Mouse (Mus musculus) granulocyte monocyte progenitor cell, adult 5-6 weeks (primary cell): ENCODE data around the gene Tfpi. TPM values are rescaled to one million over a fixed set of nuclear protein-coding genes. Genes with fewer than 3 reads are reported as not detected.
A peak's percentile ranks its signal among the peaks of the same experiment; 100 is the strongest.

Source experiments
- ATAC-seq: replicated peaks from 2 replicates; pipeline ENCODE4 v1.8.0; 2016; ENCODE audit warnings: mild to moderate bottlenecking, moderate TSS enrichment, inconsistent platforms; ENCODE audit not compliant: poor library complexity, severe bottlenecking
- total RNA-seq, 2 experiments: library from RNA; stranded (forward) in 1 of 2; stranded (reverse) in 1 of 2; fragments of 200-712, 200-1000 nt in 1 of 2; fragments of >200 nt in 1 of 2; fragmentation: Nextera tagmentation in 1 of 2; gene quantifications; 2 replicates each; pipeline ENCODE4 v1.2.3; 2014 to 2017

Gene Tfpi
- total RNA-seq, 2 experiments from 2014 or later: 69.7 to 81.7 TPM

DNA sequence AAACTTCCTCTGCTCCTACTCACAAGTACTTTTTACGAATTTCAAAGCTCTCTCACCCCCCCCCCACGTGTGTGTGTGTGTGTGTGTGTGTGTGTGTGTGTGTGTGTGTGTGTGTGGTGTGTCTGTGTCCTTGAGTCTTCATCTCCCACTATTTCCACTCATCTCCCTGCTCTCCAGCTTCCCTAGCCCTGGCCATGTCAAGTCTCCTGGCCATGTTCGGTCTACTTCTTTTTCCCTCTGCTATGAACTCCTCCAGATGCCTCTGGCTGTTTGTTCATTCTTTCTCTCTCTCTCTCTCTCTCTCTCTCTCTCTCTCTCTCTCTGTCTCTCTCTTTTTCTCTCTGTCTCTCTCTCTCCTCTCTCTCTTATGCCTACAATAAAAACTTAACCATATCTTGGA lies 444 bp downstream of the Tfpi start:
- ATAC-seq: no peak

DNA sequence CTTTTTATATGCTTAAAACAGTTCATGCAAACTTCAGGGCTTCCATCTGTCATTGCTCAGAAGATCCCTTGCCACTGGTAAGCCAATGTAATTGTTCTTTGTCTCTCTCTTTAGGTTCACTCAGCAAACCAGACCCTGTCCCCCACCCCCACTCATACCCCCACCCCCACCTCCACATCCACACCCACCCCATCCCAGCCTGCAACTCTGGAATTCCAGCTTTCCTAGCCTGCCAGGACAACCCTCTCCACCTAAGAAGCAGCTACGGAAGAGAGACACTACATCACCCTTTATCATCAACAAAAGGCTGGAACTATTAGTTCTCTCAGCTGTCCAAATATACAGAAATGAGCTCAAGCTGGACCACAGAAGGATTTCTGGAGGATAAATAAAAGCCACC lies 974 bp downstream of the Tfpi start:
- ATAC-seq: no peak

DNA sequence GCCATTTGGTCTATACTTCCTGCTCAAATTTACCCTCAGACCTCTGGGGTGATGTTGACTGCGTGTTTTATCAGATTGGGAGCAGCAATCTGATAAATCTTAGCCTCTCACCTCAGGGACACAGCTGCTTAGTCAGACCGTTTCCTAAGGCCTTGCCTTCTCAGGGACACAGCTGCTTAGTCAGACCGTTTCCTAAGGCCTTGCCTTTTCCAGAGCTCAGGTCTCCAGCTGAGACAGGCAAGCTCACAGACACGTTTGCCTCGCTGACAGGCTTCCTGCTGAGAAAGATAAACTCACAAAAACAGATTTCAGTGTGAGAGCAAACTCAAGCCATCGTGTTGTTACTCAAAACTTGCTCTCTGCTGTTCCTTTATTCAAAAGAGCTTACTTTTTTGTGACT lies 1.9 kb downstream of the Tfpi start:
- ATAC-seq: no peak

DNA sequence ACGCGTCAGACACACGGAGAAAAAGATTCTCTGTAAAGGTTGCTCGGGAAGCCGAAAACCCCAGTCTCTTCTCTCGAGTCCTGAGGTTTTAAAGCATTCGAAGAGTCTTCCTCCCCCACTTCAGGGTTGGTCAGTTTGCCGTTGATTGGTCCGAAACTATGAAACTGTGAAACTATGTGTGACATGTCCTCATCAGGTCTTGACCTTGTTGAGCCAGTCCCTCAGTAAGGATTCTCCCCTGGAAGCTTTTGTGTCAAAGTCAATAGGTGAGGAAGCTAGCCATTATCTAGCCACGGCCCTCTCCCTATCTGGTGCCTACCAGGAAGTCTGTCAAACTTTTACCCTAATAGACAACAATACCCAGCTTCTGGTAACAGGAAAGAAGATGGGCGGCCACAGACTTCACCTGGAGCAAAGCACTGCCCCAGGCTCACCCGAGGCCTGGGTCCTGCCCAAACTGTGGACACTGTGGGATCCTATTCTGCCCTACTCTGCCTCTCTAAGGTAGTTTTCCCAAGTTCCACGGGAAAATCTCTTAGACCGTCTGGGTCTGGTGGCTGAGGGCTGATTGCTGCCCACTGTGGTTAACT lies 2.5 kb downstream of the Tfpi start:
- ATAC-seq: no peak

DNA sequence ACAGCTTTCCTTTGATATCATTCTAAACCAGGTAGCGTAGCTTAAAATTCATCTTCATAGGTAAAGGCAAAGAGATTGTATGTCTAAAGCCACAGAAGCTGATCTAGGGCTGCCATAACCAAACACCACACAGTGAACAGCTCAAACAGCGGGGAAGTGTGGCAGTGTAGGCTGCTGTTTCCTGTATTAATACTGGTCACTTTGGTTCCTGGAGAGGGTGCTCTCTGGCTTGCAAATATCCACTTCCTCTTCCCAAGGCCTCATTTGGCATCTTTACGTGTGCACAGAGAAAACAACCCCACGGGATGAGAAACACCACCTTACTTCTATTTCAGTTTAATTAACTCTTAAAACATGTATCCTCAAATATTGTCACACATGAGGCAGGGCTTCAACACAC lies 9.2 kb downstream of the Tfpi start:
- peak; percentile 92 for ATAC-seq

DNA sequence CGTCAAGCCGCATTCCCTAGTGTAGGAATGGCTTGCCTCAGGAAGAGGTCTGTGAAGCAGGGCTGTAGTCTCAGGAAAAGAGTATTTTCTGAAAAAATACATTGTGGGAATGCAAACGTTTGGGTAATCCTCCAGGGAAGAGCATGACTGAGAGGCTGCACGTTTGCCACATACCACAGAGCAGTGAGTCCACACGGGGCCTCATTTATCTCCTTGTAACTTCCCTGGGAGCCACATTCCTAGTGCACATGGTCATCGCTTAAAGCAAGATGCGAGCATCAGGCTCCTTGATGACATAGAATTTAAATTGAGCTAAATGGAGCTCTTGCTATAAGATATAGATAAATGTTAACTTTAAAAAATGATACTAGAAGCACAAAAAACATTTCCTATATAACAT lies 11.6 kb downstream of the Tfpi start:
- no peak for ATAC-seq

DNA sequence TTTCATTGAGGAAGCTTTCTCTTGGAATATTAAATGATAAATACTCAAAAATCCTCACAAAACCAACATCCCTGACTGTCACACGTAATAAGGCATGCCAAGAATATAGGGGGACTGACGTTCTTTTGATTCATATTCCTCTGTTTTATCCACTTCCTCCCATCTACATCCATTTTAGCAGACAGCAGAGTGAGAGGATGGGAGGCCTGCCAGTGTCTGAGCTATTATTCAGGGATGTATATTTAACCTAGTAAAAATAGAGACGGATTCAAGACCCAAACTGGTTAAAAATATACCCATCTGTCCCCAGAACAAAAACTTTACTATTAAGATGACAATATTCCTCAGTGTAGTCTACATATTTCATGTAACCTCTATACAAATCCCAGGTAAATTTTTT lies 14.2 kb downstream of the Tfpi start:
- ATAC-seq: no peak

DNA sequence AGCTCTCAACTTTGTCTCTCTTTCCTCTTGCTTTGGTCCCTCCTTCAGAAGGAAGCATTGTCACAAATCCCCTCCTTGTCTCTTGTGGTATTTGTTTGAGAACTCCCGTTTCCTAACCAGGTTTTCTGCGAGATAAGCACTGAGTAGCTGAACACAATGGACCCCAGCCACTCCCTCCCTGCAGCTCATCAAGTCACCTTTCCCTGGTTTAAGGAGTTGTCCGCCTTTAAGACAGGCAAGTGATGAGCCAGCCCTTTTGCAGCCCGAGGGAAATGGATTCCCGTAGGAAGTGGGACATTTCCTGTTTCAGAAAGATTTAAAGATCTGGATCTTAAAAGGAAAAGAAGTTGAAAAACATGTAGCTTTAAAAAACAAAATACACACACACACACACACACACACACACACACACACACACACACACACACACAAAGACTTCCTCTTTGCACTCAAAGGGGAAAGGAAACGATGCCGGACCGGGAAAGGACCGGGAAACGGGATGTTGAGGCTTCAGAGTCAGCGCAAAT lies 16.9 kb downstream of the Tfpi start:
- ATAC-seq: peak; percentile 82

DNA sequence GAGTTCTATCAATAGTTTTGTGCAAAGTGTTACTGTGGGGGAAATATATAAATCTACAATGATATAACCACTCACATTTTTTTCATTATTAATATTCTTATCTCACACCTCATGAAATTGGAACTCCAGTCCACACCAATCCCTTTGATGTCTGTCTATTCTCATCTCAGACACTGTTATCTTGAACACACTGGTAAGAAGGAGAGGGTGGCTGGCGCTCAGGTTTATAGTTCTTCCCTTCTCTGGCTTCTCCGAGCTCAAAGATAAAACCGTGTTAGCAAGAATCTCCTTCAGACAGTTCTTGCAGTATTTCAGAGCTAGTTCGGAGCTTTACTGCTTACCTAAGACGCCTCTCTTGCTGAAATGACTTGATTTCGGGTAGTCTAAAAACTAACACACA lies 19.4 kb downstream of the Tfpi start:
- ATAC-seq: no peak

DNA sequence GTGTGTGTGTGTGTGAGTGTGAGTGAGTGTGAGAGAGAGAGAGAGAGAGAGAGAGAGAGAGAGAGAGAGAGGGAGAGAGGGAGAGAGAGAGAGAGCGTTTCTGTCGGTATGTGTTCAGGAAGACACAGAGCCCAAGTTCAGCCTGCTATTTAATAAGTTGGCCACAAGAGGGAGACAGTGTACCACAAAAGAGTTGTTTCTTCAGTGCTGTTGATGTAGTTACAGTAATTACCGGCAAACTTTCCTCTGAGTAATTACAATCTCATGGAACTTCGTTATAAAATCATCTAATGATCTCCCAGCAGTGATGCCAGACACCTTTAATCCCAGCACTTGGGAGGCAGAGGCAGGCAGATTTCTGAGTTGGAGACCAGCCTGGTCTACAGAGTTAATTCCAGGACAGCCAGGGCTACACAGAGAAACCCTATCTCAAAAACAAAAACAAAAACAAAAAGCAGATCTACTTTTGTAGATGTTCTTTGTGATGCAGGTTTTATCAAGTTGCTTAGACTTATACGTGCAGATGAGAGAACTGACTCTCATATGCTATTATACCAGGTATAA lies 21.3 kb downstream of the Tfpi start:
- ATAC-seq: peak; percentile 93

DNA sequence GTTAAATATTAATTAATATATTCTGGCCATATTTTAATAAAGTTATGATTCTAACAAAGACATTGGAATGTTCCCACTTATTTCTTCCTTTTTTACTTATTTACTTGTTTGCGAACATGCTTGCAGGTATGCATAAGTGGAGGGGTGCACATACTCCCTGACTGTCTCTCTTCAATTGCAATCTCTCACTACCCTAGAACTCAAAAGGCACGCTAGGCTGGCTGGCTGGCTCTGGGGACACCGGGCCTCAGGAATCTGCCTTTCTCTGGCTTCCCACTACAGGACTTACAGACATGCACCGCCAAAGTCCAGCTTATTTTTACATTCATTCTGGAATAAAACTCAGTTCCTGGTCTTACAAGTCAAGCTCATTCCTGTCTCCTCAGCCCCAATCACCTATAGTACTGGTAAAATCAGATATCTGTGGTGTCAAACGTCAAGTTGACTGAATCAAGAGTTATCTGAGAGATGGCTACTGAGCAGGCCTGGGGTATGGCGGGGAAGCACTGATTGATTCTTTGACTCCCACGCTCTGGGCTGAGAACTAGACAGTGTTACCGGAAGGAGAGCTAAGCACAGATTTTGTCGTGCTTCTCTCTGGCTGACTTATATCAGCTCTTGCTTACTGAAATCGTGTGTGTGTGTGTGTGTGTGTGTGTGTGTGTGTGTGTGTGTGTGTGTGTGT lies 21.9 kb downstream of the Tfpi start:
- no peak for ATAC-seq

DNA sequence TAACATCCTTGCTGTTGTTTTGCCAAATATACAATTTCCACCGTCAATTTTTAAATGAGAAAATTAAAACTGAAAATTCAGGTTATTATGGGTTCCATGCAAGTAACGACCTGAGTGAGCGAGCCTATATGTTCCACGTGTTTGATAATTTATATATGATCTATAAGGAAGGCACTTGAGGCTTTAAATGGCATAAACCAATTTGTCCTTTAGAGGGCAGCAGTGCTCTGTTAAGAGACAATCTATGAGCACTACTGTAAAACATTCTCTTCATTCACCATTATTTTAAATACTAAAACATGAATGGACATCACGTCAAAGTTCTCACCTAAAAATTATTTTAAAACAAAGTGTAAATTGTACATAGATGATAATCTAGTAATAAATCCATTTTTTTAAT lies 22.5 kb downstream of the Tfpi start:
- peak; percentile 90 for ATAC-seq

DNA sequence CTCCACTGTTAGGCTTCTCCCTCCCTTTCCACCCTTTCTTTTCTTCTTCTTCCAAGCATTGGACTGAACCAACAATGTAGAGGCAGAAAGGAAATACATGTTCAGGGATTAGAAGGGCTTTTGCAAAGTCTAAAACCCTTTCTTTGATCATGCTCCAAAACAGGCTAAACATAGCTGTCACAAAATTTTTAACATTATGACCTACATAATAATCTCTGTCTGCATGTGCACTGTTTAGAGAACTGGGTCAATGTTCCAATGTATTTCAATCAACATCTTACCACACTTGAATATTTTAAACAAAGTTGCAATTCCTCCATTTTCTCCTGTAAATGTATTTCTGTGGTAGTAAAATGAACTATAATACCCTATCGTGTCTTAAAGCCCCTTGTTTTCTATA lies 31.1 kb downstream of the Tfpi start:
- ATAC-seq: no peak

DNA sequence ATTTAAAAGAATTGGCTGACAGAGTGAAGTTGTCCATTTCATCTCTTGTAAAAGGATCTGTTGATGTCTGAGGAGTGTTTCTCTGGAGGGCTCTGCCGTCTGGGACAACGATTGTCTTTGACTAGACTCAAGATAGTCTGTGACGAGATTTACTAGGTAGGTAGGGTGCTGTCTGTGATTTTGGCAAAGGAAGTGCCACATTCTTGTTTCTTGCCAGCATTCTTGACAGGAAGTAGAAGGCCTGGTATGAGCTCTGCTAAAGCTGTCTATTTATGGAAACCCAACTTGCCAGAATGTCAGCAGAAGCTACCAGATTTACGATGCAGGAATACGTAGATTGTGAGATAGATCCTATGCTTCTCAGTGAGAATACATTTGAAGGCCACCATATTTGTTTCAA lies 34.6 kb downstream of the Tfpi start:
- ATAC-seq: no peak

DNA sequence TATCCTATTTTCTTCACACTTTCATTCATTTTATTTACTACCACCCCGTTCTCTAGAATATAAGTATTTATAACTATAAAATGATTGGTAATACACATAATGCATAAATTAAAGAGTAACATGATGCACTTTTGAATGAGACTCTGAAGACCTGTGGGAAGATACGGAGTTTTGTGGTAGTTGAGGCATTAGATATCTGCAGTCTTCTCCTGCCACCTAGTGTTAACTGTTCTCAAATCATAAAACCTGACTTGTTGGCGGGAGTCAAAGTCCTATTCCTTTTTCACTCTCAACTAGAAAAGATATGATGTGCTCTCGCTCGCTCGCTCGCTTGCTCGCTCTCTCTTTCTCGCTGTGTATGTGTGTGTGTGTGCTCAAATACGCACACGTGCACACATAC lies 46.9 kb downstream of the Tfpi start:
- peak; percentile 40 for ATAC-seq

DNA sequence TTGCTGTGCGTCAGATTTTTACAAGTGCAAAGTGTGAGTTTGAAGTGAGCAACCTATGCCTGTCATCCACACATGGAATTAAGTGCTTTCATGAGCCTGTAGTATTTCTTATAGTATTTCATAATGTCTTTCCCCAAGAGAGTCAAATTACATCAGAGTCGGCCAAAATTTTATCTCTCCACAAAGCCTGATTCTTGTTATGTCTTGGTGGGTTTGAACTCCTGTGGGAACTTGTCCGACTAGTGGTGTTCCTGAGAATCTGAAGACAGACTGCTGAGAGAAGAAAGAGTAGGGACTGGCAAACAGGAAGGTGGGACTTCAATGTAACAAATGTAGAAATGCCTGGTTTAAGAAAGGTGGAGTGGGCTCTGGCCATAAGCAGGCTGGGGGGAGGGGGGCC lies 47.7 kb downstream of the Tfpi start:
- ATAC-seq: 0 out of 2 replicates have a peak, but pooled peaks have one; percentile 4

DNA sequence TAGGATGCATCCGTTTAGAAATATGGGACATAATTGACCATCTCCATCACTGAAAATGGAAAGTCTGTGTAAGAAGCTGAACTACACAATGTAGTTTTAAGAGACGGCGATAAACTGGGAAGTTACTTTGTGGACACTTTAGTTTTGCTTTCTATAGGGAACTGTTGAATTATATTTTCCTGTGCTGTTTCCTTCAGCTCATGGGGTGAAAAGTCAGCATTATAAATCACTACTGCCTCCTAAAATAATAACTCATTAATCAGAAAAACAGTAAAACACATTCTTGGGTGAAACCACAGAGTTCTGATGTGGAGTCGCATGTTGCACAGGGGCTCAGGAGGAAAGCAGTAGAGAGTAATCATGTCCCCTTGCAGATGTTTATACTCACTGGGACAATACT lies 50.0 kb downstream of the Tfpi start:
- ATAC-seq: peak; percentile 33

DNA sequence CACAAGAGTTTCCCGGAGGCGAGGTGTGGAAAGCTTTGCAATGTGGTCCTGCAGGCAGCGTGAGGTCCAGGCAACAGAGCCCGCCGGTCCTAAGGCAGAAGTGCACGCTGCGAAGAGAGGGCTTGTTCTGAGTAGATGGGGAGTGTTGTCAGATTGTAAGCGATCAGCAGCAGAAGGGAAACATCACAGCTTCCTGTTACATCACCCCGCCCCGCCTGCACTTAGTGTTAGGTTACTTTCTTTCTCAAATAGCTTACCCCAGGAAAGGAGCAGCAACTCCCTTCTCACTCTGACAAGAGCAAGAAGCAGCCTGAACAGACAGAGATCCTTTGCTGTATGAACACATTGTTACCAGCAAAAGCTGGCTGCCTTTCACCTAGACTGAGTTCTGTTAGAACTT lies 51.4 kb downstream of the Tfpi start, which contains the start of gene Calcrl:
Calcrl (minus strand) TSS at position 274 of the 400 bp plus-strand sequence.
- peak; percentile 92 for ATAC-seq

DNA sequence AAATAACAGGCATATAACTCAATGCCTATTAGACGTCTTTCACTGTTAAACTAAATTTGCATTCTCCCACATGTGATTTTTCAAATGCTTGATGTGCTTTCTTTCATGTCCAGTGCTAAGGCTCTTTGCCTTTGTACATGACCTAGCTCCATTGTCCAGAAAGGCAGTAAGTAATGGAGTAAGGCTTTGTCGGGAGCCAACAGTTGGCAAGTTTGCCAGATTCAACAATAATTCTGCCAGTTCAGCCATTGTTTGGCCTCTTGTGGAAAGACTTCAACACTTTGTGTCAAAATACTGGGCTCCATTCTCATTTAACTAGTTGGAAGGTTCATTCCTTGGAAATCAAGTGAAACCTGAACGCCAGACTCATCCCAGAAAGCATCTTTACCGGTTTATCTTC lies 60.1 kb downstream of the Tfpi start:
- ATAC-seq: no peak

DNA sequence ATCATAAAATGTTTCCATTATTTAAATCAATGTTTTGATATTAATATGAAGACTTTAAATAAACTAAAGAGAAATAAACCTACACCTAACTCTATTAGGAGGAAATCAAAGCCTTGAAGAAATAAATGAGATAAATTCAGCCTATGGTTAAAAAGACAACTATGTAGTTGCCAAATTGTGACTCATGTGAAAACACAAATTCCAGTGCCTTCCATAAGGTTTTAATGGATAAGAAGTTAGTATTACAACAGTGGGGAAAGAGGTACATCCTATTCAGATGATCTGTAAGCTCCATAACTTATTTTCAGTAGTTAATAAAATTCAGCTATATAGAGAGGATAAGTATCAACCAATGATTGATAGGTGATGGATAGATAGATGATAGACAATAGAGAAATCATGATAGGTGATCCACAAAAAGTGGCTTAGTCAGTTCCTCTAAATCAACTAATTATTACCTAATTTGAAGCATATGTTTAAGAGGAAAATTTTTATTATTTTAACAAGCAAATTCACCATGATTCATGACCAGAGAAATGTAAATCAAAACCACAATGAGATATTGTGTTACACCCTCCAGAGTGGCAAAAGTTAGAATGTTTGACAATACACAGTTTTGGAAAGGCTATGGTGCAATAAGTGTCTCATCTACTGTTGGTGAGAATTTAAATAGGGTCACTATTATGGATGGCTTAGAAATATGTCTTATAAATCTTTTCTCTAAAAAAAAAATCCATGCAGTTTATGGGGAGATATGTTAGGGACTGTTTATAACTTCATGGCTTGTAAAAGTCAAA lies 66.6 kb downstream of the Tfpi start:
- ATAC-seq: no peak

DNA sequence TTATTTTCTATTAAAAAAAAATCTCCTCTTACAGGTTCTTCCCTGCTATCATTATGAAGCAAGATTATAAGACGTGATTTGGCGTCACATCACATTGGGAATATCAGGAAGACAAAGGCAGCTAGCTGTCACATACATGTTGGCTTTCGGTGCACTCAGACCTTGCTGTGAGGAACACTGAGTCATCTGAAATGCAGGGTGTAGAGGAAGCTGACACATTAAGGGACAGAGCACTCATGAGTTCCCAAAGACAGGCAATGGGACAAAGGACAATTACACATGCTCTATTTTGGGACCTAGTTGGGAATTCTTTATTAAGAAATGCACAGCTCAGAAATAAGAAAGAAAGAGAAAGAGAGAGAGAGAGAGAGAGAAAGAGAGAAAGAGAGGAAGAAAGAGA lies 71.7 kb downstream of the Tfpi start:
- ATAC-seq: no peak
